Mouse (Mus musculus): ENCODE results near the gene Rnf180.

GRCm38 (mm10) chr13:105304054-105304453 is 9.4 kb upstream of the Rnf180 start:
- TF ChIP-seq CTCF (IDR thresholded peaks at IDR 0.05) (no peak), EP300 (IDR thresholded peaks at IDR 0.05) (no peak)

Data from lung, postnatal 0 days (tissue).